Mouse (Mus musculus): ENCODE measurements at regions not wholly inside any gene's neighbourhood (a gene's known extent, or its start where the extent isn't known, plus 50 kb on each side); places are given as distances from the start of the nearest gene placed in this dataset.
"Not testable (repeated sequence)": the region's sequence is repeated elsewhere in the genome, so short reads cannot be mapped to it uniquely, and the experiment has no call there.

DNA sequence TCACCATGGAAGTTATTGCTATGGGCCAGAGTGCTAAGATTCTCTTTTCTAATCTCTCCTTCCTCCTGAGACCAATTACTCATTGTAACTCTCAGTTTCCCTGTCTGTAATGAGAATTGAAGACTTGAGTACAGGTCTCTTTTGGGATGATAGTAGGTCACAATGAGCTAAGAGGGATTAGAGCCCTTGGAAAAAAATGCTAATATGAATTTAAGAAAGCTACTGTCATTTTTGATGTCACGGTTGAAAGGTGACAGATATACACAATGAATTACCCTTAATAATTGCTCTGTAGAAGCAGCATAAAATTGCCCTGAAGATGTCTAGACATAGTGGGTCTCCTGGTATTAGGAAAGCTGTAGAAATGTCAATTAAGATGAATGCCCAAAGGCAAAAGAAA, 178.2 kb downstream of the Kcna4 start:
- CTCF ChIA-PET = interaction anchor here (0.7 kb wide), 1 partner anchor 206 kb away, joined by 3 read pairs; no protein-coding TSS in a partner anchor

DNA sequence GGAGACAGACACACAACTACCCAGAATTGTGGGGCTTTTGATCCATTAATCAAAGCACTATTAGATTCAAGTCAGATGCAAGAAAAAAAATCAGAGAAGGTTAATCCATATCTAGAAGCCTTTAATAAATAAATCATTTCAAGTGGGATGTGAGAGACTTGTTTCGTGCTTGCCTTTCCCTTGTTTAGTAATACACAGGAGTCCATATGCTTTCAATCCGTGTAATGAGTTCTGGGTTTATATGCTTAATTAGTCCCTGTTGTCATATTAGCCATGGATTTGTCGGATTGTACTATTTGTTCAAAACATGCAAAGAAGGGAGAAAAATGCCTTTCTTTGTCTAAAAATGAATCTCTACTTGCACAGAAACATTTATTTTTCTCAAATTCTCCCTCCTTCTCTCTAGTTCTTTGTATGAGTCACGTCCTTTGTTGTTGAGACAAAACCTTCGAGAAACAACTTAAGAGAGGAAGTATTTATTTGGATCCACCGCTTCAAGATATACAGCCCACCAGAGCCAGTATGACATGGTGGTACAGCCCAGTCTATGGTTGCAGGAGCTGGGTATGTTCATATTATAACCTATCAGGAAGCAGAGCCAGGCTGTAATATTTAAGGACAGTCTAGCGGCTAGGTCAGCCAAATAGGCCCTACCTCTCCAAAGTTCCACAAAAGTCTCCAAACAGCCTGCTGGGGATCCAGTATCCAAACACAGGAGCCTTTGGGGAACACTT, 213.4 kb downstream of the Kcna4 start:
- CTCF ChIA-PET = no interaction called here

DNA sequence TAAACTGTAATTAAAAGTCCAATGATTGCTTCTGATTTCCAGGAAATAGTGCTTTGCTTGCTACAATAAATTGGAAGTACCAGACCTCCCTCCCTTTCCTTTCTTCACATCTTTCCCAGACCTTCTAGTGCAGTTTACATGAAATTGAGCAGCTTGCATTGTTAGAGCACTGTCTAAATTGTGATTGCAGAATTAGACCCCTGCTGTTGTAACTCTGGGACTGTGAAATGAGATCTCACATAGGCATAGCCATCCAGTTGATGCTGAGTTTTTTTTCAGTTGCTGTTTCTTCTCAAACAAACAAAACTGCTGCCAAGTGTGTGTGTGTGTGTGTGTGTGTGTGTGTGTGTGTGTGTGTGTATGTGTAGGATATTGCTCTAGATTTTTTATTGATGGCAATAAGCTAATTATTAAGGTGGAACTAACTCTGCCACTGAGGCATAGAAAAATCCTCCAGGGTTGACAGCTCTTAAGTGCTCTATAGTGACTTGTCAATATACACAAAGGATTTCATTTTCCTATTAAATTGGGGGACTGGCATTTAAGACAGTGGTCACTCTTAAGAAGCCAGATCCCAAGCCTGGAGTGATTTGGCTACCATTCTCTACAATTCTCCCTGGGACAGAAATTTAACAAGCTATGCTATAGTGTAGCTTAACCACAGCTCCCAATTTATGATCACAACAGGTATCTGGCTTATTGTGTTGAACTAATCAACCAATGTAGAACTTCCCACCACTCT, 217.2 kb downstream of the Kcna4 start:
- CTCF ChIA-PET = interaction anchor here (0.7 kb wide), 1 partner anchor 583 kb away, joined by 3 read pairs; no protein-coding TSS in a partner anchor

DNA sequence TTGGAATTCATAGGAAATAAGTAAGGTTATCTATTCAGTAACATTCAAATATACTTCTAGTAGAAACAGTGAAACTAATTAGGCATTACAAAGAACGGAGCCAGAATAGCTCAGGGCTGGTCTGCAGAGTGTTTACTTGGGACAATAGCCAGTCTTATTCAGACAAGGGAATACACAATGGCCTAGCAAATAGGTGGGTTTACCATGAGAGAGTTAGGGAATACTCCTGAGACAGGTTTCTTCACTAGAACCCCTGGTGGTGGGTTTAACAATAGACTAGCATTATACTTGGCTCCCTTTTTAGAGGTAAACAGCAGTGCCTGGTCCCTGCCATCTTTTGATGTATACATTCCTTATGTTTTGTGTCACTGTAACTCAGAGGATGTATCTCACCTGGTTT, 225.0 kb downstream of the Kcna4 start:
- CTCF ChIA-PET = not testable (repeated sequence)

DNA sequence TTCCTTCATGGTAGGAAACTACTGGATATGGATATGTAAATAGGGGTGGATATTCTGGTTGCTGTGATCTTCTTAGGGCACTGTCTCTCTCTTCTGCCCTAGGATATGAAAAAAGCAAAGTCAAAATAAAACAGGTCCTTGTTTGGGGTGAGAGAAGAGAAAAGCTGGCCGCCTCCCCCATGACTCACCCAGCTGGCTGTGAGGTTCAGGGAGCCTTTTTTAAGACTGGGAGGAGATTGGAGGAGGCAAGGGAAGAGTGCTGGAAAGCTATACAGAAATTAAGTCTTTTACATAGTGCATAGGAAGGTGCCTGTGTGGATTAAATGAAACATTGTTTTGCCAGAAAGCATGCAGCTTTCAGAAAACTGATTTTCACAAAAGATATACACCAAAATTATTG, 227.7 kb downstream of the Kcna4 start:
- CTCF ChIA-PET = no interaction called here

DNA sequence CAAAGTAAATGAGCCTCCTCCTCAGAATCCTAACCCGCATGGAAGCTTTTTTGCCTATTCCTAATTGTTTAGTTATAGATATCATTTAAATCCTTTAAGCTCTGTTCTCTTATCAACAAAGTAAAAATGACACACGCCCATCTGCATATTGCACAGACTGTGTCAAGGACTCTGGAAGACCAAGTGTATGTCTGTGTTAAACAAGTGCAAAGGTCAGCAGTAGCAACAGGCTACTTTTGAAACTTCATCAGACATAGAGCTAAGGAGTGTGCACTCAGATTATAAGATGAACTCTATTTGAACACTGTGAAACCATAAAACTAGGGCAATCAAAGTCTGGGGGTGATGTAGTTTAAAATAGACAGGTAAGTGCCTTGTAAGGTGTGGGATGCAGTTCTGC, 228.3 kb downstream of the Kcna4 start:
- CTCF ChIA-PET = no interaction called here

DNA sequence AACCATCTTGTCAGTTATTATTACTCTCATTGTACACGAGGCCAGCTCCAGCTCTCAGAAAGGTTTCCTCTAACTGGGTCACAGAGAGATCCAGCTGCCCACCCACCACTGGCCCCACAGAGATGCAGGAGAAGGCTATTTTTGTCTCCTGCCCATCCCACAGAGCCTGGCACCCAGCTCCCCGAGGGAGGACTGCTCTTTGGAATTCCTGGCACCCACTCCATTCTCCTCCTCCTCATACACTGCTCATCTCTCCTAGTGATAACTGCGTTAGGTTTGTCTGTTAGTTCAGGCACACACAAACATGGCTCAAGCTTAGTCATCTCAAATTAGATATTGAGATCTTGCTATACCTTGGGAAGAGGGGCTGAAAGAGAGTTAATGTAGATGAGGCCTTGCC, 228.9 kb downstream of the Kcna4 start:
- CTCF ChIA-PET = no interaction called here

DNA sequence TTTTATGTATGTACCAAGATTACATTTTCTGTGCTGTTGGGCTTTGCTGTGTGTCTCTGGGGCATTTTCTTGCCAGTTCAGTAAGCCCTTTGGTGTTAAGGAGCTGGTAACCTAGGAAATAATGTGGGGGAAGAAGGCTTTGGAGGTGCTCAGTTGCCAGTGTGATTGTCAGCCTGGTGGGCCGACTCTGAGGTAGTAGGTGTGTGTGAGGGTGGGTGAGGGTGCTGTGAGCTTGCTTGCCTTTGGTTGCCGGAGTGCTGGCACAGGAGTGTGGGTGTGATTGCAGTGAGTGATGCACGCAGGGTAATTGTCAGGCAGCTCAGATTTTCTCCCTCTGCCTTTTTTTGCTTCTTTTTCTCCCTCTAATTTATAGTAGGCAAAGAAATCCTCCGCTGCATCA, 229.3 kb downstream of the Kcna4 start:
- CTCF ChIA-PET = no interaction called here

DNA sequence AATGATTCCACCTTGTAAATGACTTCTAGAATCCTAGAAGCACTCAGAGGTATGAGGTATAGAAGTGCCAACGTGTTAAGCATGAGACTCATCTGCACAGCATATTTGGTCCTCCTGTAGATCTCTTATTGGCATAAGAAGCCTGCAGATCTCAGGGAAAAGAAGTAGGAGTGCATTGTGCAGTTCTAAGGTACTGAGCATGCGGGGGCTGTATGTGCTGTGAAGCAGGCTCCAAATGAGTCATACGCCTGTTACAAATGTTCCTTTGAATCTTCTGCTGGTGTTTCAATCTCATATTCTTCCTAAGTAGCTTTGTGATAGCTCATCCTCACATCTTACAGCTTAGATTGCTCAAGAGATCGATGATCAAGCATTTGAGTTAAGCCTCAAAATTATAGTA, 252.7 kb downstream of the Kcna4 start:
- CTCF ChIA-PET = no interaction called here

DNA sequence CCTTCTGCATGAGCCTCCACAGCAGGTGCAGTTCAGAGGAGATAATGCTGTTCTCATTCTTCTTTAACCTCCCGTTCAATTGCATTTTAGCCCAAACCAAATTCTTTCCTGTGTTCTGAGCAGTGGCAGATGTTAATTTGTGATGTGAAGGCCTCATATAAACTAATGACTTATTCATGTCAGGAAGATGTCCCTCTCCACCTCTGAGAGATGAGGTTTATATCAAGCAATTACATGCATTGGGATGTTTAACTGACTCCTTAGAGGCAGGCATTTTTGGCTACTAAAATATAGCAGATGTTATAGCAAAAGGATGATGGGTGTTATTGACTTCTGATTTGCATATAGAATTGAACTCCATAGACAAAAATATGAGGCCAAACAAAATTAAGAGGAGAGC, 262.1 kb downstream of the Kcna4 start:
- CTCF ChIA-PET = no interaction called here

DNA sequence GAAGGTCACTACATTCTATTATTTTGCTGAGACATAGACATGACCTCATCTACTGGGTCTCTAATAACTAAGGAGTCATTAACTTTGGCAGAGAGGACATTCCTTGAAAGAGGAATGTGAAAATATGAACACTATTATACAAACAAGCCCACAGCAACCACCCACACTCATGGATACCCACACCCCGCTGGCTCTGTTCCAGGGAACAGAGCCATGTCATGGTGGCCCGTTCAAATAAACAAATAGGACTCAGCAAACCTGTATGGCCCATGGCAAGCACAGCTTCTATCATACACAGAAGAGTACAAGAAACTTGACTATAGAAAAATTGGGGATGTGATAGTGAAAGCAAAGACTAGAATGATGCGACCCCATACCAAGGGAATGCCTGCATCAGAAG, 265.8 kb downstream of the Kcna4 start:
- CTCF ChIA-PET = no interaction called here

DNA sequence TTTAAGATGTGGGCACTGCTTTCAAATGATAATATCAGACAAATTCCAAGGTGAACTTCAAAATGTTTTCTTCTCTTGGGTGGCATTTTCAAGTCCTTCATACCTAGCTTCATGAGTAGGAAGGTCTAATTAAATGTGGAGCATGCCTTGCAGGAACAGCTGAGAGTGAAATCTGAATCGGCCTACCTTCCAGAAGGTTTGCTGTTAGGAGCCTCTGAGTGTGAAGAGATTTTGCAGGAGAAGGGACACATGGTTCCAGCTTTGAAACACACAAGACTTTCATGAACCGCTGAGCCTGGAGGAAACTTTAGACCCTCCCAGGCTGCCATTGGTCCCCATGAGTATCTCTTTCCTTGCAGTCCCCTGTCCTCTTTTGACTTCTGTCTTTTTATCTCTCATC, 279.2 kb downstream of the Kcna4 start:
- CTCF ChIA-PET = no interaction called here

DNA sequence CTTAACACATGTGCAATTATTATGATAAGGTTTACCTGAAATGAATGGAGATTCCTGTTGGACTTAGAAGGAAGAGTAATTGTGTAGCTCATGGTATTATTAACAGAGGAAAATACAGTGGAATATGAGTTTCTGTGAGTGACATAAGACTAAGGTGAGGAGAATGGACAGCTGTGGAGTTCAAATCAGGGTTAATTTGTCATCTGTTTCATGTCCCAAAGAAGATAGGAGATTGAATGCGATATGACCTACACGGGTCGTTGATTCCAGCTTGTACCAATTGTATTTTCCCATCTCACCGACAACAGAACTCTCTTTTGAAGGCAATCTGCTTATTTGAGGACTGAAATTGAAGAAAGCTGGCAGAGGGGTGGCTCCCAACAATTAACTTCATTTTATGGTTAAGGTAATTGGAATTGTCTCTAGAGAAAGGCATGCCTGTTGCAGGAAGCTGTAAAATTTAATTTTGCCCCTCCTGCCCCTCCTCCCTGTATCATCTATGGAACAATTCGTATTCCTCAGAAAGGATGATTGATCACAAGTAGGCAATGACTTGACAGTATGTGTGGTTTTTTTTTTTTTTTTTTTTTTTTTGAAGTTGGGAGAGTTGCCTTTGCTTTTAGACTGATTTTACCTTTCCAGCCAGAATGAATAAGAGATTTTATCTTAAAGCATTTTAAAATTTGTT, 319.6 kb downstream of the Kcna4 start:
- CTCF ChIA-PET = no interaction called here

DNA sequence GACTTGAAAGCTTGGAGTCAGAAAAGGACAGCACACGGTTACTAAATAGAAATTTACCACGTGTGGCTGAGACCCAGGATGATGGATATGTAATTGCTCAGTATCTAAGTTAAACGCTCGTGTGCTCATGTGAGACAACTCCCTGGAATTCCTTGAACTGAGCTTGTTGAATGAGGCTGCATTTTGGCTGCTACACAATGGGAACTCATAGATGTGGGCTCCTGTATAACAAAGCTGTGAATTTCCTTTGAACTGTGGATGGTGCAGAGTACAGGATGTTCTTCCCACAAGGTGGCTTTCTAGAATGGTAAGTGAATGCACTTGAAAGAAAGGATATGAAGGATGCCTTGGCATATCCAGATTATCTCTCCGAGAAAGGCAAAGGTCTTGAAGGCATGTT, 321.4 kb downstream of the Kcna4 start:
- CTCF ChIA-PET = no interaction called here

DNA sequence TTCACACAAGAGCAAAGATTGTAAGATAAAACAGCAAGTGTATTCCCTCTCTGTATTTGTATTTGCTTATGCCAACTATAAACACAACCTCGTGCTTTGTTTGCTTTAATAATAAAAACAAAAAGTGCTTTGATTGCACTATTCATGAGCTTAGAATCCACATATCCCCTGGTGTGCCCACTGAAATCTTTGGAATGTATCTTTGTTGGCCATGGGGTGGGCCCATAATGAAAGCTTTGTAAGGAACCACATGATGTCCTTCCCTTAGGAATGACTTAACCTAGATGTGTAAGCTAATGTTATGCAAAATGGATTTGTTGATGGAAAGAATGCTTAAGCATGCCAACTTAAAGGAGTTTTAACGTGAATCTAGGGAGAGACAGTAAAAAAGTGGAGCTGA, 321.8 kb downstream of the Kcna4 start:
- CTCF ChIA-PET = no interaction called here

DNA sequence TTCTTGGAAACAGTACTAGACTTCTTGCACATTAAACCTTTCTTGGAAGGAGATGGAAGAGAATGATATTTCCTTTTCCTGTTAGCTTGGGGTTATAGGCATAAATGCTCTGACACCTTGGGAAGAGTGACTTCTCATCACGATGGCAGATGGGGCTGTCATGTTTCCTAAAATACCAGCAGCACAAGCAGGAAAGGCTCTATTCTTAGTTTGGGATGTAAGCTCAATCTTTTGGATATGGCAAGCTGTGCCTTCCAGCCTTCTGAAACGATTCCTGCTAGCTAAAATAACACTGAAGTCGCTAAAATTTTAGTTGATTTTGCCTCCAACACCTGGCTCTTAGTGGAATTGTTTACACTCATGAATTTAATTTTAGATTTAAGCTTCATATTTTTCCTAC, 324.3 kb downstream of the Kcna4 start:
- CTCF ChIA-PET = no interaction called here

DNA sequence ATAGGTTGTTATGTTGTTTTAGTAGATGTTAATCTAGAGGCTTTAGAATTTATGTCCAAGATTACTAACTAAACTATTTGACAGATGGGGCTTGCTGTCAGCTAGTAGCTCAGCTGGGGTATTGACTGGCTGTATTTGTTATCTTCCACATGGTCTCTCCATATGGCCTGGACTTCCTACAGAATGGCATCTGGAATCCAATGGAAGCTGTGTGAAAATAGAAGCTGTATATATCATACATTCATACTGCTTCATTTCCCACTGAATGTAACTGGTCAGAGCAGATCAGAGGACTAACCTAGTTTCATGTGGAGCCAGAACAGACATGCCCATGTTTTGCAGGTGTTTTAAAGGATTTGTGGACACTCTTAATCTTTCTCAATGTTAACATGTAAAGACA, 337.0 kb downstream of the Kcna4 start:
- CTCF ChIA-PET = no interaction called here

DNA sequence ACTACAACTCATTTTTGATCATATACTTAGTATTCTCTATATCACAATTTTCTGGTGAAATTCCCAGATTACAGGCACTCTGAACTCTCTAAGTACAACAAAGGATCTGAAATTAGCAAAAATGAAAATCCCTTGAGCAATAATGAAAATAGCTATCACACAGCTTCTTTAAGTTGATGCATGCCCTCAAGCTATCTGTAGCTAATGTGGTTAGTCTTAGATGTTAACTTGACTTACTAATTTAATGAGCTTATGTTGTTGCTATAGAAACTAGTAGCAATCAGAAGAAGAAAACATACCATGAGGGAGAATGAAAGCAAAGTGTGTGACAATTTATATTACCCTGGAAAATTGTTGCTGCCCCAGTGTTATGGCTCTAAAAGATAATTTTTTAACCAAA, 368.7 kb downstream of the Kcna4 start:
- CTCF ChIA-PET = interaction anchor here (0.6 kb wide), 1 partner anchor 277 kb away, joined by 3 read pairs; no protein-coding TSS in a partner anchor
